Comparison of ENCODE assay signal across 9 mouse cellular contexts in genomic region chr15:103359869-103360602, GRCm38 (mm10). TPM values are rescaled to one million over a fixed set of nuclear protein-coding genes. Genes with fewer than 3 reads are reported as not detected.
DNase-seq lines count a peak whose midpoint lies in the region; ATAC-seq and TF ChIP-seq lines count a peak whose summit lies in the region.
"Had no signal": no experiment of that assay in that cellular context is flagged by ENCODE, and none has a peak within 500 bp of the region (broad histone marks: within the 10 kb centered on the region; RNA-seq: fewer than 3 reads in every experiment).

No protein-coding gene starts in this region.

- ATAC-seq in heart, embryonic 12.5 days (ENCODE audit: insufficient number of reproducible peaks, low FRiP score): no peak

- WGBS in heart, adult 2 months: 64% methylated on average over 5 of the region's 5 CpGs
- 87% methylated on average over 5 of the region's 5 CpGs for WGBS in heart, embryonic 12.5 days

- TF ChIP-seq EP300 in heart, adult 2 months (IDR thresholded peaks at IDR 0.05; ENCODE audit: insufficient read depth, low read depth, low read length): no peak

- TF ChIP-seq POLR2A in heart, adult 2 months (IDR thresholded peaks at IDR 0.05; ENCODE audit: insufficient read depth, low read depth, low read length): peak; percentile 54

- DNase-seq in heart, adult 2 months: peak; percentile 65 to 78
- no peak for DNase-seq in heart, adult 8-10 months (ENCODE audit: low spot score)
- DNase-seq in adipocyte (ENCODE audit: low spot score): peak; percentile 89
- peak; percentile 95 to 97 for DNase-seq in cerebellum, postnatal 10 days
- no peak for DNase-seq in retina, postnatal 1 day
- no peak for DNase-seq in embryo, embryonic 11 days
- DNase-seq in T-cell, adult 2 months (ENCODE audit: low spot score): no peak
- DNase-seq: kidney, adult 18-20 months had no signal

- no peak overlapping the region for H3K4me3 ChIP-seq in heart, adult 2 months
- no peak overlapping the region for H3K4me3 ChIP-seq in heart, embryonic 12.5 days

- peaks cover 44% of the 10 kb centered on the region for H3K4me1 ChIP-seq in heart, adult 2 months (ENCODE audit: control insufficient read depth, insufficient read depth, low read length)
- H3K4me1 ChIP-seq in heart, embryonic 12.5 days (replicated peaks): peaks cover 85% of the 10 kb centered on the region

- peak overlapping the region; percentile 27 for H3K9ac ChIP-seq in heart, adult 2 months (ENCODE audit: low read depth, low read length)
- peak overlapping the region; percentile 59 for H3K9ac ChIP-seq in heart, embryonic 12.5 days

- no peaks in the 10 kb centered on the region for H3K9me3 ChIP-seq in heart, embryonic 12.5 days (replicated peaks)

- peak overlapping the region; percentile 84 for H3K27ac ChIP-seq in heart, adult 2 months
- H3K27ac ChIP-seq in heart, embryonic 12.5 days (ENCODE audit: poor library complexity, severe bottlenecking): peak overlapping the region; percentile 99

- peaks cover 23% of the 10 kb centered on the region for H3K36me3 ChIP-seq in heart, adult 2 months (ENCODE audit: control insufficient read depth, insufficient read depth, low read length)
- peaks cover 45% of the 10 kb centered on the region for H3K36me3 ChIP-seq in heart, embryonic 12.5 days

- H3K4me2 ChIP-seq in heart, embryonic 12.5 days: peak overlapping the region; percentile 51; the same call in 1 of the 2 replicates

- H3K79me2 ChIP-seq in heart, adult 2 months (replicated peaks; ENCODE audit: control insufficient read depth, insufficient read depth, low read length): no peaks in the 10 kb centered on the region; the same call in 1 of the 2 replicates

- intact Hi-C loops in heart, adult 2 months (cut with DNase I): no loop called here

- no peaks in the 10 kb centered on the region for H3K27me3 ChIP-seq in heart, adult 2 months (ENCODE audit: control insufficient read depth, insufficient read depth, low read length)
- no peaks in the 10 kb centered on the region for H3K27me3 ChIP-seq in heart, embryonic 12.5 days (replicated peaks)

- no peak for TF ChIP-seq CTCF in heart, adult 2 months (IDR thresholded peaks at IDR 0.05)

RNA-seq across cellular contexts. Expression of gene Itga5, which starts 6.5 kb away (rescaled TPM):
- 10 to 100 TPM; 36.4 to 36.7 TPM for total RNA-seq in heart, adult 2 months (2021)
- 38.6 and 44.6 TPM in 2 replicates for polyA plus RNA-seq in heart, adult 2 months (2012; rRNA removed)
- 10 to 100 TPM; 27.8 to 40.2 (median 33.7) TPM for total RNA-seq in heart, adult 8-10 months (2022)
- 111 and 115 TPM in 2 replicates for polyA plus RNA-seq in heart, embryonic 12.5 days (2016; fragmentation: Nextera tagmentation; extraction: Ambion mirVana)

RNA-seq across cellular contexts. Expression of gene Zfp385a, which starts 20.1 kb away (rescaled TPM):
- total RNA-seq in heart, adult 2 months (2021): 10 to 100 TPM; 10.1 to 10.4 TPM
- polyA plus RNA-seq in heart, adult 2 months (2012; rRNA removed): 7.3 and 12.0 TPM in 2 replicates
- 1 to 10 TPM; 6.7 to 9.5 (median 8.8) TPM for total RNA-seq in heart, adult 8-10 months (2022)
- polyA plus RNA-seq in heart, embryonic 12.5 days (2016; fragmentation: Nextera tagmentation; extraction: Ambion mirVana): 9.2 and 10.3 TPM in 2 replicates

RNA-seq across cellular contexts. Expression of gene Gpr84, which starts 49.6 kb away (rescaled TPM):
- total RNA-seq in heart, adult 2 months (2021): not detected
- 0.06 TPM in 1 of 2 replicates, not detected in the other for polyA plus RNA-seq in heart, adult 2 months (2012; rRNA removed)
- not detected for total RNA-seq in heart, adult 8-10 months (2022)
- 0.17 and 0.29 TPM in 2 replicates for polyA plus RNA-seq in heart, embryonic 12.5 days (2016; fragmentation: Nextera tagmentation; extraction: Ambion mirVana)

Comparison
In these comparisons a context has a peak if more than half of its experiments do, and no peak if none do; other contexts are left out.
1. DNase-seq: peak in heart, adult 2 months (2 of 2), adipocyte (single experiment) and cerebellum, postnatal 10 days (2 of 2); none in heart, adult 8-10 months (single experiment), retina, postnatal 1 day (single experiment), embryo, embryonic 11 days (single experiment) and T-cell, adult 2 months (single experiment).